Mouse (Mus musculus) intestine, embryonic 15.5 days (tissue): ENCODE results near the gene Wwox. TPM values are rescaled to one million over a fixed set of nuclear protein-coding genes. Genes with fewer than 3 reads are reported as not detected.

Experiments
- ATAC-seq: fragments of 200-750 bp; cut with Nextera tagmentation; 2 replicates; pipeline ENCODE4 v1.8.0; 2017; ENCODE audit warnings: moderate TSS enrichment, moderate library complexity
- H3K27ac ChIP-seq: fragments of 300-500 bp; sonication (generic); 2 replicates; pipeline ENCODE4 v1.5.1; 2015; ENCODE audit warnings: mild to moderate bottlenecking, inconsistent platforms
- H3K27me3 ChIP-seq: fragments of 300-500 bp; sonication (generic); replicated peaks from 2 replicates; pipeline ENCODE4 v1.6.1; 2015; ENCODE audit warnings: inconsistent platforms
- H3K36me3 ChIP-seq: fragments of 300-500 bp; sonication (generic); 2 replicates; pipeline ENCODE4 v1.6.1; 2015; ENCODE audit warnings: inconsistent platforms
- H3K4me1 ChIP-seq: fragments of 300-500 bp; sonication (generic); replicated peaks from 2 replicates; pipeline ENCODE4 v1.6.1; 2015; ENCODE audit warnings: inconsistent platforms
- H3K4me2 ChIP-seq: fragments of 300-500 bp; sonication (generic); replicated peaks from 2 replicates; pipeline ENCODE4 v1.6.1; 2015; ENCODE audit warnings: mild to moderate bottlenecking, inconsistent platforms
- H3K4me3 ChIP-seq: fragments of 300-500 bp; sonication (generic); replicated peaks from 2 replicates; pipeline ENCODE4 v1.5.1; 2015; ENCODE audit warnings: inconsistent platforms
- H3K9ac ChIP-seq: fragments of 300-500 bp; sonication (generic); 2 replicates; pipeline ENCODE4 v1.6.1; 2015; ENCODE audit warnings: inconsistent platforms
- H3K9me3 ChIP-seq: fragments of 300-500 bp; sonication (generic); 2 replicates; pipeline ENCODE4 v1.6.1; 2016; ENCODE audit warnings: inconsistent platforms
- WGBS: fragments of 180-500 bp; shearing (Covaris S2); methylation state at CpG from one replicate; pipeline ENCODE4 v1.1.7; 2015; 5-methylcytosine and 5-hydroxymethylcytosine counted together
- polyA plus RNA-seq: library from polyadenylated mRNA; unstranded; fragments of >200 nt; fragmentation: Nextera tagmentation; extraction: Ambion mirVana; gene quantifications from 2 replicates; pipeline ENCODE4 v1.2.1, GENCODE M21; 2015

Gene Wwox
- polyA plus RNA-seq, 1 experiment from 2014 or later: 11.6 TPM

DNA sequence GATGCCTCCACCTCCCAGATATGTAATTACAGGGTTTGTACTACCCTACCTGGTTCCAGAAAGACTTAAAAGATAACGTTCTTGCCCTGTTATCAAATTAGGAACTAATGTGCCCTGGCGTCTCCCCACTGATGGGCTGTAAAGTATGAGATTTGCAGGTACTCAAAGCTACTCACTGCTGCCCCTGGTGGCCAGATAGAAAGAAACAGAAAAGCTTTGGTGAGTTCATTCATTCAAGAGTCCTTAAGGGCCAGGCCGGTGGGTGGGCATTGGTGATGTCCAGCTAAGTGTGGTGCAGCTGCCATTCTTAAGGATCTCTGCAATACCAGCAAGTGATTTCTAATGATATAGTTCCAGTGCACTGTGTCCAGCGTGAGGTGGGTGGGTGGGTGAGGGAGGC lies 2.2 kb downstream of the Wwox start:
- ATAC-seq: no peak
- H3K27me3 ChIP-seq: no peaks in the 10 kb centered on the region
- H3K4me2 ChIP-seq: no peak overlapping the region
- peaks cover 7% of the 10 kb centered on the region for H3K4me1 ChIP-seq
- H3K27ac ChIP-seq: no peak overlapping the region
- 80% methylated on average over 4 of the region's 4 CpGs for WGBS
- H3K4me3 ChIP-seq: no peak overlapping the region
- H3K9ac ChIP-seq: no peak overlapping the region
- no peaks in the 10 kb centered on the region for H3K9me3 ChIP-seq
- H3K36me3 ChIP-seq: no peaks in the 10 kb centered on the region

DNA sequence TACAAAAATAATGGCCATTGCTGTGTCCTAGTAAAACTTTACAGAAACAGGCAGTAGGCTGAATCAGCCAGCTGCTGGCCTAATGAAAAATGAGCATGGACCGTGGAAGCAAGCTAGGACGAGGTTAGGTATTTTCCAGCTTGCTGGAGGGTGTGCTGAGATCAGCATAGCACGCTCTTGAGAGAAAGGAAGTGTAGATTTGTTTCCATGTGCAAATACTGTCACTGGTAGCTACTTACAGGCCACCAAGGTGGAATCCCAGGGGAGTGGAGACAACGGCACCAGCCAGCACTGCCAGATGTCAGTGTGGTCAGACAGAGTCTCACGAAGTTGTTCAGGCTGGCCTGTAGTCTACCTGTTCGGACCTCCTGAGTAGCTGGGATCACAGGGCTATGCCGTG lies 7.4 kb downstream of the Wwox start:
- WGBS: 69% methylated on average over 7 of the region's 7 CpGs
- Histone ChIP-seq H3K9me3 (no peaks in the 10 kb centered on the region), H3K27ac (no peak overlapping the region), H3K9ac (no peak overlapping the region), H3K4me2 (no peak overlapping the region), H3K27me3 (no peaks in the 10 kb centered on the region), H3K4me3 (no peak overlapping the region), H3K36me3 (no peaks in the 10 kb centered on the region), H3K4me1 (no peaks in the 10 kb centered on the region)
- no peak for ATAC-seq

DNA sequence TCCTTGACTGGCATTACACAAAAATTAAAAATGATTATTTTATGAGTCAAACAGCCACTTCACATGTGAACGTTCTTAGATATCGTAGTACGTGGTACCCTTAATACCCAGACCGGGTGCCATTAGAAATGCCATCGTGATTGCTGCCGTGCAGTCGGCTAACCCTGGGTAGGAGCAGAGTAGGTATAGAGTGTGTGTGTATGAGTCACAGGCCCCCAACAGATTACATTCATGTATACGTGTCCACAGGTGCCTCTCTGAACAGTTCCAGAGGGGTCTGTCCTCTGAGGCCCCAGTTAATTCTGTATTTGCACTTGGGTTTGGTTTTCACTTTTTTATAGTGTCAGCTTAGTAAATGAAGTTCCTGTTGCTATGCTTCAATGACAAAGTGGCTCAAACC lies 12.8 kb downstream of the Wwox start:
- no peak overlapping the region for H3K27ac ChIP-seq
- H3K27me3 ChIP-seq: no peaks in the 10 kb centered on the region
- no peak; the same call in 1 of the 2 replicates for ATAC-seq
- H3K4me2 ChIP-seq: no peak overlapping the region
- WGBS: 85% methylated on average over 8 of the region's 8 CpGs
- H3K4me3 ChIP-seq: no peak overlapping the region
- no peaks in the 10 kb centered on the region for H3K36me3 ChIP-seq
- H3K4me1 ChIP-seq: no peaks in the 10 kb centered on the region
- H3K9me3 ChIP-seq: no peaks in the 10 kb centered on the region
- H3K9ac ChIP-seq: no peak overlapping the region

DNA sequence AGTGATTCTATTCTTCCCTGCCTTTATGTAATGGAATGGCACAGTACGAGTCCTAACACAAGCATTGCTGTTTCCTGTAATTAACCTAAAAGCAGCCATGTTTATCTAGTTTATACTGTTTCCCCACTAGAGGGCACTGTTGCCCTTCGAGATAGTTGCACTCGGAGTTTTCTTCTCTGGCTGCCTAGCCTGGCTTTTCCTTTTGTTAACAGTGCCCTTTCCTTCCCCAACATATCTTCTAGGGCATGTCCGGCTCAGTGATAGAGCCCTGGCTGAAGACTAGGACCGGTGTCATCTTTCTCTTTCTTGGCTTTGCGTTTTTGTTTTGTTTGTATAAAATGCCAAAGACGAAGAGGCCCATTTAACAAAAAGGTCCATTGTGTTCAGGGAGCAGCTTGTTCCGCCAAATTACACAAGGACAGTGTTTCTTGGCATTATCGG lies 13.3 kb downstream of the Wwox start:
- peak; percentile 64 for ATAC-seq
- Histone ChIP-seq H3K4me2 (no peak overlapping the region), H3K36me3 (no peaks in the 10 kb centered on the region), H3K4me1 (no peaks in the 10 kb centered on the region), H3K4me3 (no peak overlapping the region), H3K27ac (no peak overlapping the region), H3K9ac (no peak overlapping the region), H3K27me3 (no peaks in the 10 kb centered on the region), H3K9me3 (no peaks in the 10 kb centered on the region)
- 14% methylated on average over 9 of the region's 9 CpGs for WGBS

DNA sequence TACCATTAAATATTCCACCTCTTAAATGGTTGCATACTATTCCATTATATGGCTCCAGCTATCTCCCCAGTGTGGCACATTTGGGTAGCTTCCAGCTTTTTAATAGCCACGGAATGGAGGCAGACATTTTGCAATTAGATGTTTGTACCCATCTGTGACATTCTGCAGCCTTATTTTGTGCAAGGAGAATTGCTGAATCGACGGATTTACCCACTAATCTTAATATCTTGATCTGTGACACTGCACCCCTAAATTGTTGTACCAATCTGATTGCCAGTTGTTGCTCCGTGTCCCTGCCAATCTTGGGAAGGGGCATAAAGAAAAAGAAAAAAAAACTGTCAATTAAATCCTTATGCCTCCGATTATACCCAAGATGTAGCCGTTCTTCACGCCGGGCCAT lies 15.8 kb downstream of the Wwox start:
- H3K4me3 ChIP-seq: no peak overlapping the region
- peaks cover 6% of the 10 kb centered on the region; the same call in 1 of the 2 replicates for H3K4me1 ChIP-seq
- no peak overlapping the region for H3K9ac ChIP-seq
- no peaks in the 10 kb centered on the region for H3K27me3 ChIP-seq
- no peak overlapping the region for H3K27ac ChIP-seq
- WGBS: 93% methylated on average over 8 of the region's 8 CpGs
- H3K4me2 ChIP-seq: no peak overlapping the region
- no peaks in the 10 kb centered on the region for H3K36me3 ChIP-seq
- no peak for ATAC-seq
- no peaks in the 10 kb centered on the region for H3K9me3 ChIP-seq

DNA sequence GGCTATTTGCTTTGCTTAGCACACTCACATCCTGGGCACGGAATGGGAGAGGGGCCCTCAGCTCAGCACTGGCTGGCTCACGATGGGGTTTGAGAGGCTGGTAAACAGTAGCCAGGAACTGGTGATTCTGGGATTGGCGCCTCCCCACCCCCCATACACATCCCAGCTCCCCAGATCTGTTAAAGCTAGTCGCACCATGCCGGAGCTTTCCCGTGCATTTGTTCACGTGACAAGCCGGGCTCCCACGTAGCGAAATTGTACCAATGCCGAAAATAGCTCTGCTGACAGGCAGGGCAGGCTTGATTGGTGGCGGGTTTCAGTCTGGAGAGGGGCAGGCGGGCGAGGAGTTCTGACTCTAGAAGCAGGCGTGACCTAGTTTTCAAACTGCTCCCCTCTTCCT lies 16.5 kb downstream of the Wwox start:
- WGBS: 69% methylated on average over 15 of the region's 15 CpGs
- Histone ChIP-seq H3K4me3 (no peak overlapping the region), H3K4me2 (peak overlapping the region; percentile 40; the same call in 1 of the 2 replicates), H3K36me3 (no peaks in the 10 kb centered on the region), H3K9ac (no peak overlapping the region), H3K4me1 (peaks cover 8% of the 10 kb centered on the region; the same call in 1 of the 2 replicates), H3K27me3 (no peaks in the 10 kb centered on the region), H3K9me3 (no peaks in the 10 kb centered on the region), H3K27ac (no peak overlapping the region)
- peak; percentile 31; the same call in 1 of the 2 replicates for ATAC-seq

DNA sequence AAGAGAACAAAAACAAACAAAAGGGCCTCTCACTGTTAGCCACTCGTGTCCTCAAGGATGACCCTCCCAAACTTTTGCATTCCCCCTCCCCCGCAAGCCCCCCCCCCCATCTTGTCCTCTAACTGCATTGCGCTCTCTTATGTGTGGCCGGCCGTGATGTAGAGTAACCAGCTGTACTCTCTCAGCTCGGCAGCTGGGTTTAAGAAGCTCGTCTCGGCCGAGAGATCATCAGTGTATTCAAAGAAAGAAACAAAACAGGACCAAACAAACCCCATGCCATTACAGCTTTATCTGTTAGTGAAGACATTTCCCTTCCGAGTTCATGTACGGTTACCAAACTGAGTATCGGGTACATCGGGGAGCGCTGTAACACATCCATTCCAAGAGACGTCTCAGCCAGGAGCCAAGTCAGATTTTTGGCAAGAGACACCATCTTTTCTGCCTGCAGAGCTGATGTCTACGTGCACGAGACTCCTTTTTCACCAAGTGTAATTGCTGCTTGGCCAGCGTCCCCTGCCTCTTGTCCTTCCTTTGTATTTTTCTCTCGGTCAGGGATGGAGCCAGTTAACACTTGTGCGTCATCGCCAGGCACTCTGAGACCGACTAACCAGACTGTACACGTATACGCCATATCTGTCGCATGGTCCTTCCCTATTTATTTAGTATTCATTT lies 18.8 kb downstream of the Wwox start:
- Histone ChIP-seq H3K27ac (peak overlapping the region; percentile 48), H3K9me3 (no peaks in the 10 kb centered on the region), H3K9ac (no peak overlapping the region), H3K4me3 (no peak overlapping the region), H3K4me2 (peak overlapping the region; percentile 3; the same call in 1 of the 2 replicates), H3K4me1 (peaks cover 8% of the 10 kb centered on the region; the same call in 1 of the 2 replicates), H3K27me3 (no peaks in the 10 kb centered on the region), H3K36me3 (no peaks in the 10 kb centered on the region)
- peak; percentile 79 for ATAC-seq
- 55% methylated on average over 25 of the region's 25 CpGs for WGBS

DNA sequence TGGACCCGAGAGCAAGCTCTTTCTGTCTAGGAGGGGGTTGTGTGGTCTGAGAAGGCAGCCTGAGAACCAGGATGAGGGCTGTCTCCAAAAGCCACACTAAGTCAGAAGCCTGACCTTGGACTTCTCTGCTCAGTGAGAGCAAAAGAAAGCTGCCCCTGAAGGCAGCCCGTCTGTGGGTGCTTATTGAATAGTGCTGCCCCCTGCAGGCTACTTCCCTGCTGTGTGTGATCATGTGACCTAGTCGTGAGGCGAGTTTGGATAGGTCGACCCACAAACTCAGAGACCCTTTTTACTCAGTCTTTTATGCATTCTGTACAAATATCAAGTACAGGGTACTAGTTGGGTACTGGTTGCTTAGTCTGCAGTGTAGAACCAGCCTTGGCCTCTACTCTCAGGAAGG lies 21.1 kb downstream of the Wwox start:
- Histone ChIP-seq H3K9ac (no peak overlapping the region), H3K4me3 (no peak overlapping the region), H3K36me3 (no peaks in the 10 kb centered on the region), H3K4me2 (no peak overlapping the region), H3K27ac (no peak overlapping the region), H3K9me3 (no peaks in the 10 kb centered on the region), H3K27me3 (no peaks in the 10 kb centered on the region), H3K4me1 (peaks cover 8% of the 10 kb centered on the region; the same call in 1 of the 2 replicates)
- 79% methylated on average over 5 of the region's 5 CpGs for WGBS
- ATAC-seq: no peak

DNA sequence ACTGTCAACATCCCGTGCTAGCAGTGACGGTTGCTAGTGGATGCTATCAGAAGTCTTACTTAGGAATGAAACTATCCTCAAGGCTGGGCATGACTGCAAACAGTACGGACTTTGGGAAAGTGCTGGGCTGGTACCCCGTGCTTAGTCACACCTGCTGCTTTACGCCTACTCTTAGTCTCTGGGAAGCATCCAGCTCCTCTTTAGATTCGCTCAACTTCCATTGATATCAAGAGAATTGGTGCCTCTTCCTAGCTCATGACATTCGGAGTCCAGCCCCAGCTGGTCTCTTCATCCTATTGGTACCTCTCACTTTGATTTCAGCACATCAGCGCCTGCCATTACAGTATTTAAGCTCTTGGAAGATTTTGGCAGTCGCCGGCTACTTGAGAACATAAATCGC lies 23.1 kb downstream of the Wwox start:
- Histone ChIP-seq H3K4me3 (no peak overlapping the region), H3K27me3 (no peaks in the 10 kb centered on the region), H3K4me2 (no peak overlapping the region), H3K9ac (no peak overlapping the region), H3K36me3 (no peaks in the 10 kb centered on the region), H3K4me1 (peaks cover 8% of the 10 kb centered on the region; the same call in 1 of the 2 replicates), H3K9me3 (no peaks in the 10 kb centered on the region), H3K27ac (no peak overlapping the region)
- ATAC-seq: no peak
- 86% methylated on average over 11 of the region's 11 CpGs for WGBS

DNA sequence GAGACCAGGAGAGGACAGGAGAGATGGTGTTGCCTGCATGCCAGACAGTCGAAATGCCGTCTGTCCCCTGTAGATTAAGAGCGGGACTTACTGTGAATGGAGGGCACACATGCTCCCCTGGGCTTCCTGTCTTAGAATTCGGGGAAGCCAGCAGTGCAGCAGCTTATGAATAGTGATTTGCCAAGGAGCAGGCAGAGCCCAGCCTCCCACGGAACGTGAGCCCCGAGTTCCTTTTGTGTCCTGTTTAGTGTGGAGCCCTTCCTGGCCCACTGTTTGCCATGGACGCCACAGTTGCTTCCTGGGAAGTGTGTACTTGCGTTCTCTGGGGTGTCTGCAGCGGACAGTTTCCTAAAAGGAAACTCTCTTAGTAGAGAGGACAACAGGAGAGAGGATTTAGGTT lies 23.9 kb downstream of the Wwox start:
- H3K4me3 ChIP-seq: no peak overlapping the region
- H3K9me3 ChIP-seq: no peaks in the 10 kb centered on the region
- no peaks in the 10 kb centered on the region for H3K27me3 ChIP-seq
- no peak overlapping the region for H3K4me2 ChIP-seq
- H3K36me3 ChIP-seq: no peaks in the 10 kb centered on the region
- H3K9ac ChIP-seq: no peak overlapping the region
- 62% methylated on average over 10 of the region's 10 CpGs for WGBS
- ATAC-seq: no peak
- no peak overlapping the region for H3K27ac ChIP-seq
- peaks cover 8% of the 10 kb centered on the region; the same call in 1 of the 2 replicates for H3K4me1 ChIP-seq

DNA sequence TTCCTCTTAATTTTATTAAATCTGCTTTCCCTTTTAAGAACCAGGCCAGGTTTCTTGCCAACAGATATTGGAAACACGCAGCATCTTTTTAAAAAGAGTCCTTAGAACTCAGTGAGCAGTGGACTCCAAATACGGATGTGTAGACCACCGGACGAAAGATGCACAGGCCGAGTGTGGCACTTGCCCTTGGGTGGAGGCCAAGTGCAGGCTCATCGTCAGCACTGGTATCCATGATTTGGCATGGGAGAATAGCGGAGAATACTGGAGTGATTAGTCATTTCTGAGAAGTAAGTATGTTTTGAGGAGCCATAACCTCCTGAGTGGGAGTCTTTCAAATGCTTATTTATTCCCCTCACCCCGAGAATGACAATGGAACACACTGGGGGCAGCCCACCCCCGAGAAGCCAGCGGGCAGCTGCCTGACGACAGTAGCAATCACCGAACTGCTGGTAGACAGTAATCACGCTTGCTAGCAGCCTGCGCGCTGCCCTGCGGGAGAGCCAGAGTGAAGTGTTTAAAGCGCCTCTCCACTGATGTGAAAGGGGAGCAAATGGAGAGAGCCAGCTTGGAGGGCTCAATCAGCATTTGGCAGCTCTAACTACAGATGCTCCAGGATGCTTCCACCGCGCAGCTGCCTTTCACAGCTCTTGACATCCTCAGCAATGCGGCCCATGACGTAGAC lies 29.2 kb downstream of the Wwox start:
- H3K36me3 ChIP-seq: no peaks in the 10 kb centered on the region
- 69% methylated on average over 21 of the region's 21 CpGs for WGBS
- H3K9me3 ChIP-seq: no peaks in the 10 kb centered on the region
- H3K27ac ChIP-seq: no peak overlapping the region
- H3K4me1 ChIP-seq: no peaks in the 10 kb centered on the region
- no peak overlapping the region for H3K4me2 ChIP-seq
- ATAC-seq: no peak
- H3K9ac ChIP-seq: no peak overlapping the region
- no peak overlapping the region for H3K4me3 ChIP-seq
- H3K27me3 ChIP-seq: no peaks in the 10 kb centered on the region

DNA sequence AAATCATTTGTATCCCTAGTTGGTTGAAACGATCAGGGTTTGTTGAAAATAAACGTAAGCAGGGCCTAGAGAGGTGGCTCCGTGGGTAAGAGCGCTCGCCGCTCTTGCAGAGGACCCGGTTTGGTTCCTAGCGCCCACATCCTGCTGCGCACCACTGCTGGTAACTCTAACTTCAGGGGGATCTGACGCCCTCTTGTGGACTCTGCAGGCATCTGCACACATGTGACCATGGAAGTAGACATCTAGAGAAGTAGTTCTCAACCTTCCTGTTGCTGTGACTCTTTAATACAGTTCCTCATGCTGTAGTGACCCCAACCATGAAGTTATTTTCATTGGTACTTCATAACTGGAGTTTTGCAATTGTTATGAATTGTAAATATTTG lies 29.7 kb downstream of the Wwox start:
- H3K36me3 ChIP-seq: no peaks in the 10 kb centered on the region
- no peak overlapping the region for H3K9ac ChIP-seq
- no peak for ATAC-seq
- no peaks in the 10 kb centered on the region for H3K27me3 ChIP-seq
- no peak overlapping the region for H3K27ac ChIP-seq
- no peak overlapping the region for H3K4me3 ChIP-seq
- 88% methylated on average over 10 of the region's 10 CpGs for WGBS
- no peak overlapping the region for H3K4me2 ChIP-seq
- no peaks in the 10 kb centered on the region for H3K9me3 ChIP-seq
- no peaks in the 10 kb centered on the region for H3K4me1 ChIP-seq

DNA sequence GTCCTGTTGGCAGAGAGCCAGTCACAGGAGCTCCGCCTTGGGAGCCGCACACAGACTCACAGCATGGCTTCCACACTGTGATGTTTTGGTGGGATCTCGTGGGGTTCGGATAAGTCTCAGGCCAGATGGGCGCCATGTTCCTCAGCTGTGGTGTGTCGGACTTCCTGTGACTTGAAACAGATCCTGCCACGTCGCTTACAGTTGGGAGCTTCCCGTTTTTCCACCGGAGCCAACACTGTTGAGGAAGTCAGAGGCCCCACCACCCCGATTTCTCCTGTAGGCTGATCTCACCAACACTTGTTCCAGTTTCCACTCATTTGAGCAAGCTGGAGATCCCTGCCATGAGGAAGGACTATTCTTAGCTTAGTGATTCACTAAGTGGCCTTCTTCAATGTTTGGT lies 34.1 kb downstream of the Wwox start:
- Histone ChIP-seq H3K27me3 (no peaks in the 10 kb centered on the region), H3K36me3 (no peaks in the 10 kb centered on the region), H3K27ac (no peak overlapping the region), H3K4me3 (no peak overlapping the region), H3K9me3 (no peaks in the 10 kb centered on the region), H3K4me2 (no peak overlapping the region), H3K9ac (no peak overlapping the region), H3K4me1 (no peaks in the 10 kb centered on the region; the same call in 1 of the 2 replicates)
- ATAC-seq: no peak
- WGBS: 88% methylated on average over 11 of the region's 11 CpGs
